Mouse (Mus musculus) lung, postnatal 10 days (tissue): ENCODE measurements around the gene Hdac10.

Experiments used
- DNase-seq: peaks from one replicate; pipeline ENCODE4 v3.0.0; 2021

Hdac10 gene

GRCm38 (mm10) chr15:89128382-89129350 lies at the start of gene Hdac10:
Gene Hdac10, minus strand, starts transcription at chr15:89128700.
- DNase-seq = peak; percentile 89

DNA sequence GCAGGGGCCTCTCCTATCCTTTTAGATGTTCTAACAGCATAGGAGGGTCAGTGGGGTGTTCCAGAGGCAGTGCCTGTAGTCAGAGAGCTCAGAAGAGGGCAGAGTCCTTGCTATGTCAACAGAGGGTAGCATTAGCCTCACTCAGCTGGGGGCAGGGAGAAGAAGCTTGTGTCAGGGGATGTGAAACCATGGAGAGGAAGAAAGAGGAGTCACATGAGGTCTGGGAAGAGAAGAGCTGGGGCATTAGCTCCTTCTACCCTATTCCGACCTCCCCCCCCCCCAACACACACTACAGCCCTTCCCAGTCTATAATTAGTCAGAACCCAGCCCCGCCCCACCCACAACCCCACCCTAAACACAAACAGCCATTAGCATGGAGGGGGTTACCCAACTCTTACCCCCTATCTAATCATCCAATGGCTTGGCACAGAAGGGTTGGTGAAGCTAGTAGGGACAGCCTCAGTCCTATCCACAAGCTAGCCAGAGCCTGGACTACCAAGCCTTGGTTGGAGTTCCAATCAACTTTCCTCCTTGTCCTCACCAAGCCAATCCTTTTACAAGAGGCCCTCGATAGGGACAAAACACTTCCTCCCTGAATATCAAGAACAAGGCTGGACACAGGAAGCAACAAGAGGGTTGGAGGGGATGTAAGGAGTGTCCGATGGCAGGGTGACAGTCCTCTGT lies 49.2 kb upstream of the Hdac10 start:
- no peak for DNase-seq

- peak; percentile 95 for DNase-seq
These were observed 48.6 kb upstream of the Hdac10 start for GRCm38 (mm10) chr15:89177121-89177520.

DNA sequence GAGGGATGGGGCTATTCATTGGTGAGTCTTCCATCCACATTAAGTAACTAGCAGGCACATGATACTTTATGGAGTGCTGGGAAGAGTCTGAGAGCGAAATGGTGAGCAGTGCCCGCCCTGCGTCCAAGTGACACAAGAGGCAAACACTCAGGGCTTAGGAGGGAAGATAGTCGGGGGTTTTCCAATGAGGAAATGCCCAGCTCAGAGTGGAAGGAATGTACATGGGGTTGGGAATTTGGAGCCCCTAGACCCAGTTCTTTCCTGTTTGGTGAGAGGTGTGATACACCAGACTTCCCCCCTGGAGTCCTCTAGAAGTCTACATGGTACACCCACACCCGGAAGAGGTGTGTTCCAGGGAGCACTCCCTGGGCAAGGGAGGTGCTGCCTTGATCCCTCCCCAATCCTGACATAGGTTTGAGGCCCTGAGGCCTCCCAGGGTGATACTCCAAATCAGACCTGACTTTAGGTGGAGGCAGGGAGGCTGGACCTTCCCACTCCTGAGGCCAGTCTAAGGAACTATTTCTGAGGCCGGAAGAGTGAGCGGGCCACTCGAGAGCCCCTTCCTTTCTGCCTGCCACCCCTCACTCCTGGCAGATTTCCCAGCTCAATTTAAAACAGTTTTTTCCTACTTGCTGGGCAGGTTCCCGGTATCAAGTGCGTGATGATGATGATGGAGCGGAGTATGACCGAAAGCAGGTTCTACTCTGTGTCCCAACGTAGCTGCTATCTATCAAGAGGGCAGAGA lies 47.1 kb upstream of the Hdac10 start:
- DNase-seq = no peak

DNA sequence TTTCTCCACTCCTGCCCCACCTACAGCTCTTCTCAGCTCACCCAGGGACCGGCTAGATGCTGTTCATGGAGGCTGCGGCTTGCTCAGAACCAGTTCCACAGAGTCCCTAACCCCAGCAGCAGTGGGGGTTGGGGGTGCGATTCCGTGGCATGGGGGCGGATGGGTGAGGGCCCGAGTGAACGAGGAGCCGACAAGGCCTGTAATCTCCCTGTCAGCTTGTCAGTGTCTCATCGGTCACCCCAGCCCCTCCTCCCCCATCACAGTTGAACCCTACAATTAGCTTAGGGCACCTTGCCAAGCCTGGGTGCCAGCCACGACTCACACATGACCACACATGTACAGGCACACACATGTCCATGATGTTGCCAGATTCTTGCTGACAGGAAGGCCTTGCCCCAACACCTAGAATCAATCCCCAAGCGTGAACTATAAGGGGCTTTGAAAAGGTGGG lies 46.4 kb upstream of the Hdac10 start:
- DNase-seq = no peak

- DNase-seq = peak; percentile 87
These were observed 45.4 kb upstream of the Hdac10 start for GRCm38 (mm10) chr15:89173906-89174214.

- peak; percentile 68 for DNase-seq
These were observed 44.8 kb upstream of the Hdac10 start for GRCm38 (mm10) chr15:89173024-89173905.

- DNase-seq = no peak
These were observed 43.9 kb upstream of the Hdac10 start for GRCm38 (mm10) chr15:89172276-89172935.

- no peak for DNase-seq
These were observed 43.1 kb upstream of the Hdac10 start for GRCm38 (mm10) chr15:89171526-89172051.

GRCm38 (mm10) chr15:89170102-89170501 lies 41.6 kb upstream of the Hdac10 start:
- DNase-seq = peak; percentile 62

DNA sequence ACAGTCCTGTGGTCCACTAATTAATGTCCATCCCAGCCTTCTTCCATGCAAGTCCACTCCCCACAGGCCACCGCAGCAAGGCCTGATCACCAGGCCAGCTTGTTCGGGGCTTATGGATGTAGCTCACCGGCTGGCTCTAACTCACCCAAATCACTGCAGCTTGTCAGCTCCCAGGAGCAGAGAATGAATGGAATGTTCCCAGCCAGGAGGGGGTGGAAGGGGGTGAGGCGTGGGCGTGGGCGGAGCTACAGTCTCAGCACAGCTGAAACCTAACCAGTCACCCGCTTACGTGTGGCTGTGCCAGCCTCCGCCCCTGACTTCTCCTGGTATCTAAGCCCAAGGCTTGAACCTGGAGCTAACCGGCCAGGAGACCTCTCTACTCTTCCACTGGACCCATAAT lies 40.9 kb upstream of the Hdac10 start:
- DNase-seq = peak; percentile 94

DNA sequence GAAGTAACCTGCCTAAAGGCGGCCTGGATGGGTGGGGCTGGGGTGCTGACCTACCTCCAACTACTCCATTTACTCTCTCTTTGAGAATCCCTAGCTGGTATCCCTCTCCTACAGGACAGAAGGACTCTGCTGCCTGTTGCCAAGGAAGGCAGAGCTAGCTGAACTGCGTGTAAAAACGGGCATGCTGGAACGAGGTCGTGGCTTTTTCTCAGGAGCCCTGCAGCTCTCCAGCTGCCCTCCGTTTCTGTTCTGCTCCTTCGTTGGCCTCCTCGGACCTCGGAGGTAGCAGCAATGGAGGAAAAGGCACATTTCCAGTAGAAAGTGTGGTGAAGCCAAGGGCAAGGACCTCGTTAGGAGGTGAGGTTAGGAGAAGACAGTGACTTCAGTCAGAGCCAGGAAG lies 40.4 kb upstream of the Hdac10 start:
- no peak for DNase-seq

DNA sequence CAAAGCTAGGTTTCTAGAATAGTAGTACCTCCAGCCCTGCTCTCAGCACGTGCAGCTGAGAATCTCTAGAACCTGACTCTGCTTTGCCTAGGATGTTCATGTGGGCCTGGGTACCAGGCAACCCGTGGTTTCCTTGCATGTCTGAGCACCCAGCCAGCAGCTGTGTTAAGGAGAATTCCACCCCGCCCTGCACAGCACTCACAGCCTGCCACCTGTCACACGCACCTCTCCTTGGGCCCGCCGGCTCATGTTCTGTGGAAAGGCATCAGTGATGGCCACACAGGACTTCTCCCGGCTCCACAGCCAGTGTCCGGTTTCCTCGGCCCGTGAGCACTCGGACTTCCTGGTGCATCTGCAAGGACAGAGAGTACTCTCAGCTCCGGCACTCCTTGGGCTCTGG lies 37.0 kb upstream of the Hdac10 start:
- DNase-seq = no peak

DNA sequence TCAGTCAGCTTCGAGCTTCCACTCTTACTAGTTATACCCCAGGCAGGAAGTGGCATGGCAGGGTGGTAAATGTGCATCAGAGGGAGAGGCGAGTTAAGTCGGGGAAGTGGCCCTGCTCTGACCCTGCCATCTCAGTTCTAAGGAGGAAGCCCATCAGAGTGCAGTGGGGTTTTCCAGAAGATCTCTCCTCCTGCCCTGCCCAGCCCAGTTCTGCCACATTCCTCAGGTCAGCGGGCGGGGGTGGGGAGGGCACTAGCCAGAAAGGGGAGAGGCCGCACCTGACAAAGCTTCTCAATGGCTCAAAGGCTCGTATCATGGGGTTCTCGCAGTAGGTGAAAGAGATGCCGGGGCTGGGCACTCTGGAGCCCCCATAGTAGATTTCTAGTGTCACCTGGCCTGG lies 32.9 kb upstream of the Hdac10 start:
- DNase-seq = peak; percentile 52

DNA sequence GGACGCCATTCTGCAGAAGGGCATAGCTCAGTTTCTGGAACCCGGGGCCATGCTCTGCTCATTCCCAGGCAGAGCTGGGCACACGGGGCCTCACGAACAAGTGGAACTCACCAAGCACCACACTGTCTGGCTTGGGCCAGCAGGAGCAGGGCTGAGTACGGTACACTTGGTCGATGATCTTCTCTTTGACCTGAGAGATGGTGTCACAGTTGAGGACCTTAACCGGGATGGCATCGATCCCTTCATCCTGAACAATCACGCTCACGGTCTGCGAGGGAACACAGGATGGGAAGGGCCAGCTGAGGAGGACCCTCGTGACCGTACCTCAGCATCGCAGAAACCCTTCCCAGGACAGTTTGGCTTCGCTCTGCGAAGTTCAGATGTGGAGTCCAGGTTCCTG lies 30.0 kb upstream of the Hdac10 start:
- DNase-seq = no peak

- peak; percentile 84 for DNase-seq
These were observed 29.5 kb upstream of the Hdac10 start for GRCm38 (mm10) chr15:89157954-89158353.

DNA sequence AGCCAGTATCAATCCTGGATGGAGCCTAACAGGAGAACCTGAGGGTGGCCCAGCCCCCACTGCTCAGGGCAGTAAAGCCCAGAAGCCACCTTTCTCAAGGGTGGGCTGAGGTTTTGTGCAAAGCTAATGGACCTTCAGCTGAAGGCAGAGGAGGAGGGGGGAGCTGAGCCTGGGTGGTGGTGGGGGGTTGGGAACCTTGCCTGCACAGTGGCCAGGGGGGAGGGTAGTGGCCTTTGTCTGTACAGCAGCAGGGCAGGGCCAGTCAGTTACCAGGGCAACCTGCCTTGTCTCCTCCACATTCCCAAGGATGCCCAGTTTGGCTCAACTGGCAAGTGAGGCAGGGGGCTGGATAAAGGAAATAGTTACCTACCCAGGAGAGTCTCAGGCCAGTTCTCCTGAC lies 23.8 kb upstream of the Hdac10 start:
- DNase-seq = no peak

GRCm38 (mm10) chr15:89150041-89150390 lies 21.5 kb upstream of the Hdac10 start:
- DNase-seq = peak; percentile 44

DNA sequence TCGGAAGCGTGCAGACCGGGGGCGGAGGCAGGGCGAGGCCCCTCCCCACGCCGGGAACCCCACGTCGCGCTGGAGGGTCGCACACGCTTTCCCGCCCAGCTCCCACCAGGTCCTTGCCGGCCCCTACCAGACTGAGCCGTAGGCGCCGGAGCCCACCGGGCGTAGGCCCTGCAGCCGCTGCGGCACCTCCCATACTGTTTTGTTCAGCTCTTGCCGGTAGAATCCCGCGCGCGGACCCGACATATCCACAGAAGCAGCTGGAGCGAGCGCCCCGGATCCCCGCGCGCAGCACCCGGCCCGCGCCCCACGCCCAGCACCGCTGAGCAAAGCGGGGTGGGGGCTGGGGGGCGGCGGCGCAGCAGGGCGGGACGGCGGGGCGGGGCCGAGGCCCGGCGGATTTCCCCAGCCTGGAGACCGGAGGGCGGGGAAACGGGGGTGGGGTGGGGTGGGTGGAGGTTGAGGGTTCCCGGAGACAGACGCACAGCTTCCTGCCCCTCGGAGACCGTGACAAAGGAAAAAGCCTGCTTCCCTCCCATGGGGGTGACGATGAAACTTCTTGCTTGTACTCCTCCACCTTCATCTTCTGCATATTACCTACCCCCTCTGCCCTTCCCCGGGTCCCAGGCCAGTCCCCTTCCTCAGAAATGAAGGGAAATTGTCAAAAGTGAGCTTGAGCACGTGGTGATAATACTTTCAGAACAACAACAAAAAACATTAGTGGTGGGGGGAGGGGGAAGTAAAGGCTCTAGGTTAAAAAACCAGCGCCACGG lies 21.0 kb upstream of the Hdac10 start, which contains the start of gene Mapk11:
Mapk11 (minus strand) TSS at position 358 of the 770 bp plus-strand sequence.
- peak; percentile 51 for DNase-seq

DNA sequence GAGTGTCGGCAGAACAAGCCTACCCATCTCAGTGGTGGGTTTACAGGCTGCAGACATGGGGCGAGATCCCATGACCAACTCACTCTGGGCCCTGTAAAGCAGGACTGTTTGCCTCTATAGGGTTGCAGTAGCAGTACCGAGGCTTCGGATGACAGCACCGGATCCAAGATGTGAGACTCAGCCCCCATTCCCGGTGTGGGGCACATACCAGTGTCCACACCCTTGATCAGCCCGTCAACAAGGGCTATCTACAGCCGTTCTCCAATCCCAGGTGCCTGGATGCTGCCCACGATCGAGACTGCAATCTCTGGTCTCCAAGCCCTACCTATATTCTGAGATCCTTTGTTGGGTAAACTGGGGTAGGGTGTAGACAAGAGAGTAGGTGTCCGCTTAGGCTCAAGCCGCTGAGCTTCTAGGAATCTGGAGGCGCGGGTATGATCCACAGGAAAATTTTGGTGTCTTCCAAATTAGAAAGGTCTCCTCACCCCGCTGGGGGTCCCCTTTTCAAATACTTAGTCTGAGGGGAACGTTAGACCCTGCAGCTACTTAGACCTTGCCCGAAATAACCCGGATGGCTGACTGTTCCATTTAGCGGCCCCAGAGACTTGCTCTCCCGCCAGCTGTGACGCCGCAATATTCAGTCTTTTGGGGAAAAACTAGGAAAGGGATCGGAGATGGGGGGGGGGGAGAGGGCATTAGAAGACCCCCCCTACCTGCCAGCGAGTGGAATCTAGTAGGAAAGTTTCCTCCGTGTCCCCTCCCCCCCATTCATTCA lies 20.2 kb upstream of the Hdac10 start:
- DNase-seq = peak; percentile 35
